ENCODE assay signal across 16 mouse cellular contexts in the genomic region with DNA sequence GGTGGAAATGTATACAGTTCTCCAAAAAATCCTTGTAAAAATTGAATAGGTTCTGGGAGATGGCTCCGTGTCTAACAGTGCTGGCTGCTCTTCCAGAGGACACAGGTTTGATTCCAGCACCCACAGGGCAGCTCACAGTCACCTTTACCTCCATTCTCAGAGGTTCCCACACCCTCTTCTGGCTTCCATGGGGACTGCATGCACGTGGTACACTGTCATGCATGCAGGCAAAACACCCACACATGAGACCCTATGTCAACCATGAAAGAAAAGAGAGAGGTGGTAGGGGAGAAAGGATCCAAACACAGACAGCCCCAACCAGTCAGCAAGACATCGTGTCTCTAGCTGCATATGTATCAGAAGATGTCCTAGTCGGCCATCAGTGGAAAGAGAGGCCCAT. TPM values are rescaled to one million over a fixed set of nuclear protein-coding genes. Genes with fewer than 3 reads are reported as not detected.
DNase-seq lines count a peak whose midpoint lies in the region; ATAC-seq and TF ChIP-seq lines count a peak whose summit lies in the region.
"Had no signal": no experiment of that assay in that cellular context is flagged by ENCODE, and none has a peak within 500 bp of the region (broad histone marks: within the 10 kb centered on the region; RNA-seq: fewer than 3 reads in every experiment).

No protein-coding gene starts in this region.

- no peak for TF ChIP-seq POLR2A in lung, adult 2 months (IDR thresholded peaks at IDR 0.05; ENCODE audit: borderline replicate concordance, extremely low read depth, low read depth, low read length)

- H3K9me3 ChIP-seq in E14TG2a.4 (ENCODE audit: low read length): no peaks in the 10 kb centered on the region
- no peaks in the 10 kb centered on the region for H3K9me3 ChIP-seq in liver, embryonic 13.5 days (replicated peaks)
- H3K9me3 ChIP-seq: embryonic facial prominence, embryonic 13.5 days; forebrain, embryonic 13.5 days; hindbrain, embryonic 10.5 days; midbrain, embryonic 15.5 days; neural tube, embryonic 13.5 days had no signal

- no peak for DNase-seq in lung, adult 2 months
- DNase-seq in lung, postnatal 4 days: no peak
- DNase-seq in R1 (ENCODE audit: low read depth, low spot score) (peak; percentile 17), adipocyte (ENCODE audit: low spot score) (no peak)
- DNase-seq in liver, embryonic 13.5 days: no peak
- no peak for DNase-seq in retina, embryonic 14.5 days (ENCODE audit: low spot score)
- DNase-seq: adrenal gland, postnatal 25 days; cerebellum, postnatal 36 days; lung, postnatal 14 days had no signal

- no peak for ATAC-seq in liver, embryonic 13.5 days (ENCODE audit: low read depth)
- no peak for ATAC-seq in monocyte, adult 5-6 weeks (replicated peaks; ENCODE audit: insufficient number of reproducible peaks, low FRiP score, low TSS enrichment, poor library complexity, severe bottlenecking)
- ATAC-seq: forebrain, embryonic 13.5 days; midbrain, embryonic 15.5 days had no signal

- peak; percentile 4; the same call in 1 of the 2 replicates for TF ChIP-seq CTCF in lung, adult 2 months (IDR thresholded peaks at IDR 0.05; ENCODE audit: insufficient read depth, low read length)
- TF ChIP-seq CTCF in E14TG2a.4 (conservative IDR thresholded peaks at IDR 0.05; ENCODE audit: low read length): peak; percentile 12; the same call in 1 of the 2 replicates

- WGBS in lung, adult 2 months: 73% methylated on average over 4 of the region's 4 CpGs
- 74% methylated on average over 4 of the region's 4 CpGs for WGBS in liver, embryonic 13.5 days (ENCODE audit: insufficient replicate concordance)

- H3K4me1 ChIP-seq in lung, adult 2 months (ENCODE audit: control insufficient read depth, insufficient read depth, low read length): no peaks in the 10 kb centered on the region
- H3K4me1 ChIP-seq in E14TG2a.4 (replicated peaks; ENCODE audit: low read depth, low read length): peaks cover 4% of the 10 kb centered on the region
- H3K4me1 ChIP-seq in liver, embryonic 13.5 days (replicated peaks): peaks cover 90% of the 10 kb centered on the region
- H3K4me1 ChIP-seq: midbrain, embryonic 15.5 days; neural tube, embryonic 13.5 days had no signal

- peak overlapping the region; percentile 99 for H3K27ac ChIP-seq in liver, embryonic 13.5 days
- H3K27ac ChIP-seq: embryonic facial prominence, embryonic 13.5 days; forebrain, embryonic 13.5 days; hindbrain, embryonic 10.5 days; midbrain, embryonic 15.5 days; neural tube, embryonic 13.5 days had no signal

- H3K9ac ChIP-seq in liver, embryonic 13.5 days: peak overlapping the region; percentile 68; the same call in 1 of the 2 replicates
- H3K9ac ChIP-seq: embryonic facial prominence, embryonic 13.5 days; forebrain, embryonic 13.5 days; midbrain, embryonic 15.5 days; neural tube, embryonic 13.5 days had no signal

- no peaks in the 10 kb centered on the region for H3K36me3 ChIP-seq in E14TG2a.4 (ENCODE audit: insufficient read depth, low read length)
- H3K36me3 ChIP-seq in liver, embryonic 13.5 days: no peaks in the 10 kb centered on the region
- H3K36me3 ChIP-seq: embryonic facial prominence, embryonic 13.5 days; hindbrain, embryonic 10.5 days; midbrain, embryonic 15.5 days; neural tube, embryonic 13.5 days had no signal

- H3K4me2 ChIP-seq in liver, embryonic 13.5 days: no peak overlapping the region
- H3K4me2 ChIP-seq: embryonic facial prominence, embryonic 13.5 days; forebrain, embryonic 13.5 days; midbrain, embryonic 15.5 days; neural tube, embryonic 13.5 days had no signal

- H3K4me3 ChIP-seq in lung, adult 2 months (replicated peaks; ENCODE audit: extremely low read depth, low read depth, low read length): no peak overlapping the region
- no peak overlapping the region for H3K4me3 ChIP-seq in E14TG2a.4 (replicated peaks; ENCODE audit: low read length)
- no peak overlapping the region for H3K4me3 ChIP-seq in liver, embryonic 13.5 days (replicated peaks)
- H3K4me3 ChIP-seq: embryonic facial prominence, embryonic 13.5 days; forebrain, embryonic 13.5 days; hindbrain, embryonic 10.5 days; midbrain, embryonic 15.5 days; neural tube, embryonic 13.5 days had no signal

- 0 out of 2 replicates have a peak, but pooled peaks cover 2% of the 10 kb centered on the region for H3K27me3 ChIP-seq in E14TG2a.4 (ENCODE audit: insufficient read depth, low read length)
- no peaks in the 10 kb centered on the region for H3K27me3 ChIP-seq in liver, embryonic 13.5 days
- H3K27me3 ChIP-seq: embryonic facial prominence, embryonic 13.5 days; forebrain, embryonic 13.5 days; midbrain, embryonic 15.5 days; neural tube, embryonic 13.5 days had no signal

RNA-seq across cellular contexts. Expression of a gene that starts 7.6 kb away (rescaled TPM):
- 3.0 and 3.1 TPM in 2 replicates for polyA plus RNA-seq in lung, adult 2 months (2012; rRNA removed)
- polyA plus RNA-seq in liver, embryonic 13.5 days (2015; fragmentation: Nextera tagmentation; extraction: Ambion mirVana): 153 and 173 TPM in 2 replicates
- total RNA-seq in monocyte, adult 5-6 weeks (2017): 1.3 to 9.4 TPM (median 6.1 TPM) in 3 replicates

Comparison
In these comparisons a context has a peak if more than half of its experiments do, and no peak if none do; other contexts are left out.
1. RNA of a gene that starts 7.6 kb away (polyA plus RNA-seq): 153 to 173 TPM in liver, embryonic 13.5 days; 3.0 to 3.1 TPM in lung, adult 2 months; every median in the first group is over 10 times any median in the second.